Mouse (Mus musculus): Measurements from ENCODE around the gene Itpr1.

The Itpr1 gene

DNA sequence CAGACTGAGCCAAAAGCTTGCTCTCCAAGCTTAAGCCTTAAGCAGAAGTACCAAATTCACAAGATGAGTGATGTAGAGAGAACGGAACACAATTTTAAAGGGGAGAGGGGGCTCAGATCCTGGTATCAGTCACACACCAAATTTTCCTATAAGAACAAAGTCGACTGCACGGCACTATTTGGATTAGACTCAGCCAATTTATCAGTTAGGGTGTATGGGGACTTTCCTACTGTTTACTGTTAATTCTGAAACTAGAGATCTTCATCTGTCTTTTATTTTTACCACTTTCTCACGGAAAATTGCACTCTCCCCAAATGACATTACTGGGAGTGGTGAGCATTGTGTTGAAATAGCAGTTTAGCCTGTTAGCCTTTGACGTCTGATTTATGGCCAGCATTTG, 269.6 kb downstream of the Itpr1 start:
- no peak for DNase-seq

DNA sequence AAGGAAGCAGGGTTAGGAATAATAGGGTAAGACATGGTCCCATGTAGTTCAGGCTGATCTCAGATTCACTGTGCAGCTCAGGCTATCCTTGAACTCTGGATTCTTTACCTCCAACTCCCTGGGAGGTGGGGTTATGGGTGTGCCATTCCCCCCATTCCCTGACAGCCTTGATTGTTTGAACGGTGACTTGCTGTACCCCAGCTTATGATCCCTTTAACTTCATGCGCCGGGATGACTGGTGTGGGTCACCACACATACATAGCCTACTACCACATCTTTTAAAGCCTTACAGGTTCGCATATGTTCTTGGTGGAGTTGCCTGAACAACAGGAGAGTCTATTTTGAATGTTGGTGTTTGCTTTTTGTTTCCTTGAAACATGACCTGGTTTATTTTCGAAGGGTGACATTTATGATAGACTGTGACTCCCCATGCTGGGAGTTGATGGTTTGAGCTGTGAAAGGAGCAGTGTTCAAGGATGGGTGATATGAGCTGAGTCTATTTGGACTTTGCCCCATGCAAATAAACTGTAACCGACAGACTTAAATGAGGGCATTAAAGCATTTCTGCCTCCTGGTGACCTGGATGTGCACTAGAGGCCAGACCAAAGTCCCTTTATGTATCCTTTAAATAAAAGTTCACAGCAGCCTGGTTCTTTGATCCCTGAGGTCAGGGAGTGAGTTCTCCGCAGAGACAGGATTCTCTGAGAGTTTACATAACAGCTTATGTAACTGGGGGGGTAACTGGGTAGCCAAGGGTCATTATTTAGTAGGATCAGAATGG, 273.5 kb downstream of the Itpr1 start:
- DNase-seq: no peak

DNA sequence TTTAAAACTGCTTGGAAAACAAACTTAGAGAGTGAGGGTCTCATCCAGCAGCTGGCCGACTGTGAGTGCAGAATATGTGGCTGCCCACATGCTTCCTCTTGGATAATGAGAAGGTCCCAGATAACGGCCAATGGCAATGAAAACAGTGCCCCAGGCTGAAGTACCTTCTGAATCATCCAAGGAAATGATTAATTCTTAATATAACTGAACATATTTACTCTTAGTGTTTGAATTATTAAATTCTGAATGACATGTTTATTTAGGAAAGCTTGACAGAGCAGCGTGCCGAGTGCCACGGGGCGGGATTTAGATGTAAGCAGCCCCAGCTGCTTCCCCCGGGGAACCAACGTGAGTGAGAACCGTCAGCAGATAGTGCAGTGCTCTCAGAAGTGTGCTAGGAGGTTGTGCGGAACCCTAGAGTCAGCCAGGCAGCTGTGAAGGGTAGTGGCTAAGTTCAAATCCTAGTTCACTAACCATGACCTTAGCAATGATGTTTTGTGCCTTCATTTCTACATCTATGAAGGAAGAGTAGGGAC, 274.5 kb downstream of the Itpr1 start:
- no peak for DNase-seq

DNA sequence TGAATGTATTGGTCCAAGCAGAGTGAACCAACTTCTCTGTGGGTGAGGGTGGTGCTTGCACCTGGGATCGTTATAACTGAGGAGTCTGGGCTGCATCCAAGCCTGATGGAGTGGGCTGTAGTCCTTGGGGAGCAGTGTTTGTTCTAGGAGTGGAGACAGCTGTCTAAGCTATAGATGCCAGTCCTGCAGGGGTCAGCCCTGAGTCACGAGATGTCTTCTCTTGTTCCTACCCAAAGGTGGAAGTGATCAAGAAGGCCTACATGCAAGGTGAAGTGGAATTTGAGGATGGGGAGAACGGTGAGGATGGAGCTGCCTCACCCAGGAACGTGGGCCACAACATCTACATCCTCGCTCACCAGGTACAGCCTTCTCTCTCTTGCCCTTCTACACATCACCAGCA, 275.4 kb downstream of the Itpr1 start:
- peak; percentile 14 to 47 for DNase-seq

DNA sequence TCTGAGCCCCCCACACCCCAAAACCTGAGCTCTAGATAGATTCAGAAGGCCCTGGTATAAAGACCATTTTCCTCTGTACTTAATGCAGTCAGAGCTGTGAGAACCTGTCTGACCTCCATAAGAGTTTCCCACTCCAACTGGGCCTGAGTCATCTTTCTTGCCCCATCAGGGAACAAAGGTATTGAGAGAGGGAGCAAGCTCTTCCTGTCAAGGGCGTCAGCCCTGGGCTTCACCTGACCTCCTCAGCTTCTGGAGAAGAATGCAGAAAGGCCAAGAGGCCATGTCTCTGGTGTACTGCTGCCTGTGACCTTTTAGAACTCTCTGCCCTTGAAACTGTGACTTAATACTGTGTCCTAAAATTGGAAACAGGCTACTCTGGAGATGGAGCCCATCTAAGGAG, 279.1 kb downstream of the Itpr1 start:
- DNase-seq: no peak

DNA sequence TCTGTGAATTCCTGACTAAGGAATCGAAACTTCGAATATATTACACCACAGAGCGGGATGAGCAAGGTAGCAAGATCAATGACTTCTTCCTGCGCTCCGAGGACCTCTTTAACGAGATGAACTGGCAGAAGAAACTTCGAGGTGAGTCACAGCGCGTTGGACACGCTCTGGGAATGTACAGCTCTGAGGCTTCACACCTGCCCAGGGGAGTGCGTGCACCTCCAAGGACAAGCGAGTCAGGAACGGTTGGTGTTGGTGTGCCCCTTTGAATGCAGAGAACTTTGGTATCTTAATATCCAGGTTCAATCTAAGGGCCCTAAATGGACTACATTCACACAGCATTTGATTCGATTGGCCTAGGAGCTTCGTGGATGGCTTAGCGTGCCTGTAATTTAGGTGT, 280.9 kb downstream of the Itpr1 start:
- no peak for DNase-seq

DNA sequence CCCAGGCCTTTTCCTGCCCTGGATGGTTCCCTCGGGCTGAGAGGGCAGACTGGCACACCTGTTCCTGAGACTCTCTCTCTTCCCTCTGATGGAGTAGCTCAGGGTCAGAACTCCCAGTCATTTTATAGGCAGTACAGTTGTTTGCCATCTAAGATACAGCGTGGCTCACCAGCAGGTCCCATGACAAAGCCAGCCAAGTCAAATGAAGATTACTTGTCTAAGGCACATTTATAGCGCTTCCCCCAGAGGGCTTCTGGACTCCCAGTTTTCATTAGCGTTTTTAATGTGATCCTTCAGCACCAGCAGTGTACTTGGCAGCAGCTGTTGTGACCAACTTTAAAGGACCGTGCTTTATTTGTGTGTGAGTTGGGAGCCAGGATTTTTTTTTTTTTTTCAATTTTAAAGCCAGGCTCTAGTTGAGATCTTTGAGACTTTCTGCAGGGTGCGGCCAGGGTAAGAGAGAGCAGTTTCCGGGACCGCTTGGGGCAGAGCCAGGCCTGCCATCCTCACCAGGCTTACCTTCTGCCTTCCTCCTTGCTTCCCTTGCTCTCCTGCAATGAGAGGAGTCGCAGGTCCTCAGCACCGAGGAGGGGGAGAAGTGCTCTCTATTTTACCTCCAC, 281.4 kb downstream of the Itpr1 start:
- DNase-seq: no peak

DNA sequence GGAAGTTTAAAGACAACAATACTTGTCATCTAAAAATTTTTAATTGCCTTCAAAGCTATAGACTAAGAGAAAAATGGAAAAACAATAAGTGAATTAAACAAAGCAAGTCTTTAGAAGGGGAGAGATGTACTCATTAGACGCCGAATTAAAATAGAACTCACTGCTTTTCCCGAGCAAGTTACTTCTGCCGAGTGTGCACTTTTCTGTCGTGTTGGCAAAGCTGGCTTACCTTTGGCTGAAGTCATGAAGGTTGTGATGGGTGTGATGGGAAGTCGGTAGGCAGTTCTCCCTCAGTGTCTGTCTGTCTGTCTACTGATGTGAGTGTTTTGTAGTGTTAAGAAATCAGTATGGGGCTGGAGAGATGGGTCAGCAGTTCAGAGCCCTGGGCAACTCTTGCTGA, 282.1 kb downstream of the Itpr1 start:
- DNase-seq: no peak

DNA sequence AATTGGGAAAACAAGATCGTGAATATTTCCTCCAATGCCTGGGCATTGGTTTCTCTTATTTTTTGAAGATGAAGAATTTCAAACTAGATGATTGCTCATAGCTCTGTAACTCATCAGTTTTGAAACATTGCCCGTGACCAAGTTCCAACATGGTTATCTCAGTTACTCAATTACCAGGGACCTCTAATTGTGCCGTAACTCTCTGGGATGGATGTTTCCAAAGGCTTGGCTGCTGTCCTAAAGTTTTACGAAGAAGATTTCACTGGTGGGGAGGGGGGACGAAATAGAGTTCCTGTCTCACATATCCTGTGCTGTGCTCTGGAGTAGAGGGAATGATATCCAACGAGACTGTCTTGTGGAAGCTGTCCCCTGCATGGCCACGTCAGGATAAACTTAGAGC, 285.2 kb downstream of the Itpr1 start:
- no peak for DNase-seq

DNA sequence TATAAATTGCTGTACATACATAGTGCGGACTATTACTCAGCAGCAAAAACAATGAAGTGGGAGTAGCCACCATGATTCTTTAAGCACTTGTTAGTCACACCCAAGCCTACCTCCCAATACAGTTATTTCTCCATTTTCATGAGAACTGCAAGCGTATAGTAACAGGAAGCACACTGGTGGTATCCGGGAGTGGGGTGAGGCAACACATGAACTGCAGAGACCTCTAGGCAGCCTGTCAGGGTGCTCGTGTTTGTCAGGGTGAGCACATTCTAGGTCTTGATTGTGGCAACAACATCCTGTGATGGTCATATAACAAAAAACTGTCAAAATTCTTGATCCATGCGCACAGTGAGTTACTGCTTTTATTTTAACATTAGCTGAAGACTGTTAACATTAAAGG, 290.8 kb downstream of the Itpr1 start:
- no peak for DNase-seq

DNA sequence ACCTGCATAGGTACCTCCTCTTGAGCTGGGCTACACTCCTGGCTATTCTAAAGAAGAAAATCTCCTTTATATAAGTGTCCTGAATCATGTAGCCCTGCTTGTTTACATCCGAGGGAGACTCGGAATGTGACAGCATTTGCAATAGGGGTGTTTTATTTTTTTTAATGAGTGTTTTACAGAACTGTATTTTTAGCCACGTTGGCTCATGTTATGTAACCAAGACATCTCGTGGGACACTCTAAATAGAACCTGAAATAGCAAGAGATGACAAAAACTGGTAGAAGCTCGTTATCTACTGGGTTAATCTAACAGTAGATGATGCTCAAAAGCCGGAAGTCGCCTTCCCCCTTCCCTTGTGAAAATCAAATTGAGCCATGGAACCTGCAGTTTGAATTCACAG, 291.8 kb downstream of the Itpr1 start:
- DNase-seq: no peak

DNA sequence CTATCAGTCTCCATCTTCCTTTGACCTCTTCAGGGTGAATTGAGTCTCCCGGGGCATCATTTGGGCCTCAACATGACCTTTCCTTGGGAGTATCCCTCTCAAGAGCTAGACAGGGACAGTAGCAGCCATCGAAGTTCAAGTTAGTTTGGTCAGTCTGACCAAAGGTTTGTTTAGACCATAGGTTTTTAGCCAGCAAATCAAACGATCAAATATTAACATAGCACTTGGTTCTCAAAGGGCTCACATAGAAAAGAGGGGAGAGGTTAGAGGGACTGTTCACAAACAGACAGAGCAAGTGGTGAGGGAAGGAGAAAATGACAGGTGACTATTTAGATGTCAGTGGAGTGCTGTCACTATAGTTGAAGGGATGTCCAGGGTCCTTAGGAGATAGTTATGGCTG, 293.3 kb downstream of the Itpr1 start:
- DNase-seq: no peak

DNA sequence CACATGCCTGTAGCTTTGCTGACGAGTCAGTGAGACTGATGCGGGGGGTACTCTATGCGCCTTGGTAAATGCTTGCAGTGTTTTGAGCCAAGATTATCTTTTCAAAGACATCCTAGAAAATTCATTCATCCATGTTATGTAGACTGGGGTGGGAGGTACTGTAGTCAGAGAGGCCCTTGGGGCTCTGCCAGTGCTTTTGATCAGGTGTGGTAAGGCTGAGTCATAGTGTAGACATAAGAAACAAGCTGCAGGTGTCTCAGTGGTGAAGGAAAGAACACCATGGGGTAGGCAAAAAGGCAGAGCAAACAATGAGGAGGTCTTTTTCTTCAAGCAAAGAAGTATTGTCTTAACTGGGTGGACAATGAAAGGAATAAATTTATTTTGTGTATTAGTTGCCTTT, 294.4 kb downstream of the Itpr1 start:
- no peak for DNase-seq

DNA sequence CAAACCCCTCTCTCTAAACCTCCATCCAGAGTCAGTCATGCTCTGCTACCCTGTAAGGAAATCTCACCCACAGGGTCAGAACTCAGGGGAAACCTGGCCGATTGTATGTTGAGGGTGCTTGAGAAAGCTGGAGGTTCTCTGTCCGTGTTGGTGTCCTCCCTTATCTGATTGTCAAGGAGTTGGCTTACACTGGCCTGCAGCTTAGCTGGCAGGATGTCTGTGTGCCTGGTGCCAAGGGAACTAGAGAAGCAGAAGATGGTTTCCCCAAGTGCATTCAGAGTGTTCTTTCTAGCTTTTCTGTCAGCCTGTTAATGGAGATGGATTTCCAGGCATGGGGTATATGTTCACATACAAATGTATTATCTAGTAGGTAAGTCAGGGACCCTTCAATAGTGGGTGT, 296.4 kb downstream of the Itpr1 start:
- DNase-seq: no peak

DNA sequence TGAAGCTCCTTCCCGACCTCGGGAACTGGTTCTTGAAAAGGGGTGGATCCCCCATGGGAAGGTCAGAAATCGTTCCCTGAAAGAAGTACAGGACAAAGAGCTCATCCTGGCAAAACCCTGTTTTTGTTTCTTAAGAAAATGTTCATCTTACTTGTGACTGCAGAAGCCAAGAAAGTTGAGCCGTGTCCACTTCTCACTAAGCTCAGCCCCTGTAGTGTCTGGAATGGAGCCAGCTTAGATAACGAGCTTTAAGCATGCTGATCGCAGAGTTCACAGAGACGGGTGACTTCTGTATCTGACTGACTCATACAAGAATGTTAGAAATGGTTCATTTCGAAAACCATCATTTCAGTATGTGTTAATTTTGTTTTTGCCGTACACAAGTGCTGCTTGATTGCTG, 297.2 kb downstream of the Itpr1 start:
- no peak for DNase-seq

DNA sequence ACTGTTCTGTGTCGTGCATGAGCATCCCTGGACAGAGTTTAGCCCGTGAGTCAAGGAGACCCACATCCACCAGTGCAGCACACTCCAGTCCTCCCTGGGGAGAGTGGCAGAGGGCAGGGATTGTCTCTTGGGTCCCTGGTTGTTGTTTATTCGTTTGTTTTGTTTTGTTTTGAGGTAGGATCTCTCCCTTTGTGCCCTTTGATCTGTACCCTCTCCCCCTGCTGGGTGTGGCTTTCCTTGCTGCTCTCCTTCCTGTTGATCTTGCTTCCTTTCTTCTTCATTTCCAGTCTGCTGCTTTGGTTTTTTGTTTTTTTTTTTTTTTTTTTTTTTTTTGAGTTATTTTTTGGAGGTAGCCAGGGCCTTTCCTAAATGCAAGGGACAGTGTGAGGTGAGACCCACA, 299.2 kb downstream of the Itpr1 start:
- no peak for DNase-seq

DNA sequence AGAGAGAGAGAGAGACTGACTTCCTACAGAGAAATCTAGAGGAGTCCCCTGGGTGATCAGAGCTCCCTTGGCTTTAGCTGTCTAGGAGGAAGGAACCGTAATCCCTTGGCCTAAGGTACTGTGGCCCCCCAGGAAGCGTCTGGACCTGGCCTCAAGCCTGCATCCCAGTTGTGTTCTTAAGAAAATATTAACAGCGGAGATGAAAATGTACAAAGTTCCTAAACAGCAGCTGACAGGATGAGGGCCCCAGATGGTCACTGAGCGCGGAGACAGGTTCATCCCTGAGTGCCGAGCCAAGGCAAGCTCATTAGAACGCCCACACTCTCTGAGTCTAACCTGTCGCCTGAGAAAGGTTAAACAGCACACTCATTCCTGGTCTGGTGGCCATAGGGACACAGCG, 300.1 kb downstream of the Itpr1 start:
- no peak for DNase-seq

DNA sequence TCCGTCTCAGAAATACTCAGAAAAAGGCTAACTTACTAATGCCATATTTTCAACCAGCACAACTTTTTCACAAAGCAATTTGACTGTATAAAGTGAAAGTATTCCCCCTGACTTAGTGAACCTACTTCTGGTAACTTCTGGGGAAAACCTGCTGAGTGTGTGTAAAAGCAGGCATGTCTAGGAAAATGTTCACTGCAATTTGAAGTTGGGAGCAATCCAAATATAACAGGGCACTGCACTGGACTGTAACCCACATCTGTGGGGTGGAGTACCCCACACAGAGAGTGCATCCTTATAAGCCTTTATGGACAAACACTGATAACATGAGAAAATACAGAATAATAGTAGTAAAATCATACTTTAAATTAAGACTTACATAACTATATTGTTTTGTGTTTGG, 303.4 kb downstream of the Itpr1 start:
- DNase-seq: no peak

DNA sequence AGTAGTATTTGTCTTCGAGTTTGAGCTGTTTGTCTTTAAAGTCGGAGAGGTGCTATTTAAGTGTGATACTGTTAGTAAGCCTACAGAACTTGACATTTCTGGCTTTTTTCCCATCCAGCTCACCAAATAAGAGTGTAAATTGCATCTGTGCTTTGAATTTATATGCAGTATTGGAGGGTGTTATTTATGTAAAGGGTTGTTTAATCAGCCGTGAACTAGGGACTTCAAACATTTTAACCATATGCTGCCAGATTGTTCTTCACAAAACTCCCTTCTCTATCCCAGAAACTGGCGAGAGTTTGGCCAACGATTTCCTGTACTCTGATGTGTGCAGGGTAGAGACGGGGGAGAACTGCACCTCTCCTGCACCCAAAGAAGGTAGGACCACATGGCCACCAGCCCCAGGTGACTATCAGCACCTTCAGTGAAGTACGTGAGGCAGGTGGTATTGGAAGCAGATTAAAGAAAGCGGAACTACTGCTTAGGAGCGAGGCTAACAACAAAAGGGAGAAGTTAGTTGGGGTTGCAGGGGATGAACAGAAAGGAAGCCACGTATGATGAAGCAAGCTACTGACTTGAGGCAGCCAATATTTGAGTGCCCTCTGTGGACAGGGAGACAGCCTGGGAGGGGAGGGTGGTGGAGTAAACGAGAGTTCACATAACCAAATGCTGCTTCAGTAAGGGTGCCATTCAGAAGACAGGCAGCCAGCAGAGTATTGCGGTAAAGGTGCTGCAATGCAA, 304.5 kb downstream of the Itpr1 start:
- DNase-seq: no peak

DNA sequence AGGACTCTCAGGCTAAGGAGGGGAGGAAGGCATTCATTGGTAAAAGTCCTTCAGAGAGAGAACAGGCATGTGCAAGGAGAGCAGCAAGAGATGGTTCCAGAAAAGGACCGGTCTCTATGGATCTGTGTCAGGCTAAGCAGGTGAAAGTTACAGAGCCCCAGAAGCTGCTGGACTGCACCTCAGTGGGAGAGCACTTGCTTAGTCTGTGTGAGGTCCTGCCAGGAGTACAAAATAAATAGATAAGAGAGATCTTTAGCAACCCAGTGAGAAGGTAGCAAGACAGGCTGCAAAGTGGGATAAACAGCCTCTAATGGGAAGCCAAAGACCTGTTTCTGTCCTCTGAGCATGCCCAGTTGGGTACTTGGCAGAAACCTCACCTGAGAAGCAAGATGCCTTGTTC, 305.1 kb downstream of the Itpr1 start:
- no peak for DNase-seq

DNA sequence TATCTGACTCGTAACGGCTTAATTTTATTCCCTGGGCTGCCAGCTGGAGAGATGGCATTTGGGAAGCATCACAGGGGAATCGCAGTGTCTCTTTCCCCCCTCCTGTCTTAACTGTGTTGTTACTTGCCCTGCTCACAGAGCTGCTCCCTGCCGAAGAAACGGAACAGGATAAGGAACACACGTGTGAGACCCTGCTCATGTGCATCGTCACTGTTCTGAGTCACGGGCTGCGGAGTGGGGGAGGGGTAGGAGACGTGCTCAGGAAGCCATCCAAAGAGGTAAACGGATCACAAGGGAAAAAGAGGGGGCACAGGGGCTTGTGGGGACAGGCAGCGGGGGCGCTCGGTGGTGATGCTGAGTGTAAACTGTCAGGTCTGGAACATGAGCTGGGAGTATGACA, 305.7 kb downstream of the Itpr1 start:
- no peak for DNase-seq

DNA sequence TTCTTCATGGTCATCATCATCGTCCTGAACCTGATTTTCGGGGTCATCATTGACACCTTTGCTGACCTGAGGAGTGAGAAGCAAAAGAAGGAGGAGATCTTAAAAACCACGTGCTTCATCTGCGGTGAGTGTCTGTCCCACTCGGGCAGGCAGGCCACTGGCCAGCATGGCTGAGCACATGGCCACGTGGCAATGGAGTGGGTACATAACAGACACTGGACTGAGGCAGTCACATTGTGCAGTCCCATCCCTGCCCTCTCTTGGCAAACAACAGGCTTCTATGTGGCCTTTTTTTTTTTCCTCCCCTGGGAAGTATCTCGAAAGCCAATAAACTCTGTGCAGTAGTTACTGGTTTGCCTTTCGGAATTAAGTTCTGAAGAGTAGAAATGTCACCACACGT, 306.4 kb downstream of the Itpr1 start:
- no peak for DNase-seq

DNA sequence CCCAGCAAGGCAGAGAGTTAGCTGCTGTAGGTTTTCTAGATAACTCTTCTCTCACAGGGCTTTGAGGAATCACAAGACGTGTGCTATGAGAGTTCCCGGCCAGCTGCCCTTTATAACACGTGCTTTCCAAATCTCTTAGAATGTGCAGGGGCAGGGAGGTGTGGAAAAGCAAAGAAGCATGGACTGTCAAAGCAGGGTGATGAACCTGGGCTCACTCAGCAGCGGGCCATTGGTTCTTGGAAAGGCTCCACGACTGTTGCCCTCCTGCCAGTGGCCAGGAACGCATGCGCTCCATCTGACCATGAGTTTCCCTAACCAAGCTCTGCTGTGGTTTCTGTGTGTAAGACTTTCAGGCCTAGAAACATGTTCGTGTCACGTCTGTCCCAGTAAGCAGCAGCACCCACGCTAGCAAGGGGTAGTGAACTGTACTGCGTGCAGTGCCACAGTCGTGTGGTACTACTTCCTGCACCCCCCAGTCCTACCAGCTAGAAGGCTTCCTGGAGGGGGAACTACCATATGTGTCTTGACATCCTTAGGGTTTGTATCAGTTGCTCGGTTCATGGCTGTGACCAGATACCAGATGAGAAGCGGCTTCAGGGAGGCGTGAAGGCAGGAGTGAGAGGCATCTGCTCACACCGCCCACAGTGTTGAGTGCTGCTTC, 311.2 kb downstream of the Itpr1 start:
- no peak for DNase-seq
